In genomic region chr15:100908817-100909216, GRCm38 (mm10) we compare ENCODE assay signal across 17 mouse cellular contexts. TPM values are rescaled to one million over a fixed set of nuclear protein-coding genes. Genes with fewer than 3 reads are reported as not detected.
DNase-seq lines count a peak whose midpoint lies in the region; ATAC-seq and TF ChIP-seq lines count a peak whose summit lies in the region.
"Had no signal": no experiment of that assay in that cellular context is flagged by ENCODE, and none has a peak within 500 bp of the region (broad histone marks: within the 10 kb centered on the region; RNA-seq: fewer than 3 reads in every experiment).

No protein-coding gene starts in this region.

- H3K4me1 ChIP-seq in ES-E14 (ENCODE audit: control insufficient read depth in 2 of 2, insufficient read depth in 2 of 2, low read length in 2 of 2, poor library complexity in 1 of 2), result peaks cover 5 to 15% of the 10 kb centered on the region in 2 experiments
- peaks cover 23% of the 10 kb centered on the region for H3K4me1 ChIP-seq in forebrain, embryonic 16.5 days (replicated peaks; ENCODE audit: control insufficient read depth, insufficient read depth, low read length)
- H3K4me1 ChIP-seq in midbrain, embryonic 14.5 days (ENCODE audit: control insufficient read depth, insufficient read depth, low read length), result peaks cover 21% of the 10 kb centered on the region
- H3K4me1 ChIP-seq: limb, embryonic 13.5 days had no signal

- H3K36me3 ChIP-seq in ES-E14 (ENCODE audit: control insufficient read depth, insufficient read depth, low read length, poor library complexity, severe bottlenecking), result peaks cover 3% of the 10 kb centered on the region; the same call in 1 of the 2 replicates
- H3K36me3 ChIP-seq in forebrain, embryonic 16.5 days (ENCODE audit: control insufficient read depth, insufficient read depth), result no peaks in the 10 kb centered on the region
- no peaks in the 10 kb centered on the region for H3K36me3 ChIP-seq in midbrain, embryonic 14.5 days (ENCODE audit: control insufficient read depth, insufficient read depth, low read length)
- H3K36me3 ChIP-seq: limb, embryonic 13.5 days had no signal

- no peak for TF ChIP-seq CTCF in brain, embryonic 14.5 days (IDR thresholded peaks at IDR 0.05; ENCODE audit: borderline replicate concordance, extremely low read depth, insufficient read depth, insufficient read length)

- no peak for ATAC-seq in forebrain, embryonic 16.5 days
- ATAC-seq in midbrain, embryonic 14.5 days (ENCODE audit: low FRiP score, low TSS enrichment), result no peak

- no peaks in the 10 kb centered on the region for H3K9me3 ChIP-seq in ES-E14 (ENCODE audit: control insufficient read depth, insufficient read depth, low read depth, low read length)
- no peaks in the 10 kb centered on the region for H3K9me3 ChIP-seq in forebrain, embryonic 16.5 days (ENCODE audit: control insufficient read depth, low read length)
- H3K9me3 ChIP-seq in midbrain, embryonic 14.5 days (ENCODE audit: control insufficient read depth, low read length), result no peaks in the 10 kb centered on the region
- H3K9me3 ChIP-seq: limb, embryonic 13.5 days had no signal

- no peak for TF ChIP-seq POLR2A in brain, embryonic 14.5 days (IDR thresholded peaks at IDR 0.05; ENCODE audit: borderline replicate concordance, extremely low read depth, insufficient read depth, insufficient read length, poor library complexity, severe bottlenecking)

- no peak overlapping the region for H3K9ac ChIP-seq in ES-E14 (ENCODE audit: insufficient read depth, low read depth, low read length, poor library complexity, severe bottlenecking)
- no peak overlapping the region for H3K9ac ChIP-seq in forebrain, embryonic 16.5 days (replicated peaks; ENCODE audit: low read depth, low read length)
- no peak overlapping the region for H3K9ac ChIP-seq in midbrain, embryonic 14.5 days (replicated peaks; ENCODE audit: low read length)
- H3K9ac ChIP-seq: limb, embryonic 13.5 days; lung, embryonic 14.5 days had no signal

- 46% methylated on average over 3 of the region's 3 CpGs for WGBS in forebrain, embryonic 16.5 days
- 51% methylated on average over 3 of the region's 3 CpGs for WGBS in midbrain, embryonic 14.5 days

- no peak overlapping the region for H3K4me3 ChIP-seq in ES-E14 (ENCODE audit: insufficient read depth in 1 of 2, low read depth in 1 of 2, low read length in 2 of 2, poor library complexity in 1 of 2, severe bottlenecking in 1 of 2)
- no peak overlapping the region for H3K4me3 ChIP-seq in forebrain, embryonic 16.5 days (replicated peaks; ENCODE audit: low read length)
- H3K4me3 ChIP-seq in midbrain, embryonic 14.5 days (replicated peaks; ENCODE audit: low read depth, low read length), result no peak overlapping the region
- H3K4me3 ChIP-seq: erythroblast, embryonic 14.5 days; limb, embryonic 13.5 days had no signal

- in situ Hi-C loops in ES-E14 (cut with MboI; ENCODE audit: low sequenced_read_pairs in 2 of 2, unreplicated experiment in 2 of 2), result no loop called here

- H3K27me3 ChIP-seq in forebrain, embryonic 16.5 days (replicated peaks; ENCODE audit: control insufficient read depth, insufficient read depth, low read length), result no peaks in the 10 kb centered on the region
- no peaks in the 10 kb centered on the region for H3K27me3 ChIP-seq in midbrain, embryonic 14.5 days (ENCODE audit: control insufficient read depth, insufficient read depth, low read length)
- H3K27me3 ChIP-seq: limb, embryonic 13.5 days had no signal

- peak; percentile 80 for DNase-seq in ES-E14 (ENCODE audit: low read depth, low spot score)
- peak; percentile 26 for DNase-seq in brain, embryonic 14.5 days (ENCODE audit: low read depth)
- no peak for DNase-seq in midbrain, embryonic 14.5 days
- no peak for DNase-seq in adrenal gland, adult 18-20 months (ENCODE audit: low spot score in 2 of 2)
- no peak for DNase-seq in heart, adult 11 months
- no peak for DNase-seq in lung, postnatal 36 days
- DNase-seq: adrenal gland, adult 8-10 months; cerebellum, adult 18-20 months; gastrocnemius, postnatal 36 days; heart, postnatal 10 days; kidney, adult 8-10 months; layer of hippocampus, adult 9-11 months; lung, embryonic 14.5 days; right cerebral cortex, adult 18-20 months had no signal

- H3K27ac ChIP-seq in ES-E14 (ENCODE audit: insufficient read depth, low read depth, low read length, poor library complexity, severe bottlenecking), result no peak overlapping the region
- peak overlapping the region; percentile 84 for H3K27ac ChIP-seq in forebrain, embryonic 16.5 days (ENCODE audit: low read length)
- H3K27ac ChIP-seq in midbrain, embryonic 14.5 days (replicated peaks; ENCODE audit: low read depth, low read length), result peak overlapping the region; percentile 75
- H3K27ac ChIP-seq: limb, embryonic 13.5 days had no signal

- H3K4me2 ChIP-seq in forebrain, embryonic 16.5 days (ENCODE audit: low read length), result no peak overlapping the region
- H3K4me2 ChIP-seq in midbrain, embryonic 14.5 days (ENCODE audit: low read length), result no peak overlapping the region
- H3K4me2 ChIP-seq: limb, embryonic 13.5 days; lung, embryonic 14.5 days had no signal

TF ChIP-seq in ES-E14, 5 proteins besides CTCF, POLR2A, EP300 and RAD21:
- TF ChIP-seq ZNF384 (IDR thresholded peaks at IDR 0.05; ENCODE audit: low read depth, low read length), result no peak
- TF ChIP-seq ZC3H11A (IDR thresholded peaks at IDR 0.05; ENCODE audit: borderline replicate concordance, low read depth, low read length), result no peak
- TF ChIP-seq CHD2 (IDR thresholded peaks at IDR 0.05; ENCODE audit: low read depth, low read length), result no peak
- TF ChIP-seq MAFK (IDR thresholded peaks at IDR 0.05; ENCODE audit: insufficient read depth, low read depth, low read length), result no peak
- TF ChIP-seq HCFC1 (IDR thresholded peaks at IDR 0.05; ENCODE audit: borderline replicate concordance, insufficient read depth, low read length), result no peak
TF ChIP-seq in ES-E14: peak in this region for 0.

RNA-seq across cellular contexts. Expression of gene Scn8a, which starts 39.2 kb away (rescaled TPM):
- total RNA-seq in ES-E14 (2012; rRNA removed), result 6.1 and 7.7 TPM in 2 replicates
- polyA plus RNA-seq in brain, embryonic 14.5 days (2012; rRNA removed), result 31.5 and 38.3 TPM in 2 replicates
- 19.3 and 23.0 TPM in 2 replicates for polyA plus RNA-seq in forebrain, embryonic 16.5 days (2015; fragmentation: Nextera tagmentation; extraction: Ambion mirVana)
- polyA plus RNA-seq in midbrain, embryonic 14.5 days (2014; fragmentation: Nextera tagmentation; extraction: Ambion mirVana), result 19.0 and 21.1 TPM in 2 replicates
- 1 to 10 TPM; 2.8 to 3.6 TPM for total RNA-seq in adrenal gland, adult 18-20 months (2021)
- polyA plus RNA-seq: erythroblast, embryonic 14.5 days had no signal

Comparison
In these comparisons a context has a peak if more than half of its experiments do, and no peak if none do; other contexts are left out.
1. DNase-seq: peak in ES-E14 (single experiment) and brain, embryonic 14.5 days (single experiment); none in midbrain, embryonic 14.5 days (single experiment), adrenal gland, adult 18-20 months (0 of 2), heart, adult 11 months (single experiment) and lung, postnatal 36 days (single experiment).